In the genomic region with DNA sequence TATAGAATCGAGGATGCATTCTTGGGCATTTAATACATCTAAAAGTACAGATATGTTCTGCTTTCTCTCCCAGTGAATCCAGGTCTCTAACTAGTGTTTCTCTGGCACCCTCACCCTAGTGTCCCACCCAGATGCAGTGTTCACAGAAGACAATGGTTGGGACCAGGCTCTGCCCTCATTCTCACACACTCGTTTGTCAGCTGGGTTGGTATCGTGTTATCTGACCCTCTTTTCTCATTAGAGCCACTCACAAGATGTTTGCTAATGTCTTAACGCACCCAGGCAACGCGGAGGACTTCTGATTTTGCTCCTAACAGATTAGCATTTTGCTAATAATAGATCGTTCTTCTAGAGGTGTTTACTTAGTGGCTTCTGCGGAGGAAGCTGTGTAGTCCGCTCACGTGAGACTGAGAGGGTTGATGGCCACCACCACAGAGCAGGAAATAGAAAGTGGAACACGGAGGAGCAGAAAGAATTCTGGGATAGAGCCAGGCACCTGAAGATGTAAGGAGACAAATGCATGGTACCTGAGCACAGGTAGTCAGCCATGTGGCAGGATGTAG, we compare ENCODE assay signal across 10 mouse cellular contexts. TPM values are rescaled to one million over a fixed set of nuclear protein-coding genes. Genes with fewer than 3 reads are reported as not detected.
DNase-seq lines count a peak whose midpoint lies in the region; ATAC-seq and TF ChIP-seq lines count a peak whose summit lies in the region.
"Had no signal": no experiment of that assay in that cellular context is flagged by ENCODE, and none has a peak within 500 bp of the region (broad histone marks: within the 10 kb centered on the region; RNA-seq: fewer than 3 reads in every experiment).

No protein-coding gene starts in this region.

- intact Hi-C loops in gastrocnemius, adult 2 months (cut with DNase I) = no loop called here

- TF ChIP-seq CTCF in gastrocnemius, adult 2 months (IDR thresholded peaks at IDR 0.05) = no peak
- TF ChIP-seq CTCF in lung, postnatal 0 days (IDR thresholded peaks at IDR 0.05) = no peak

- no peaks in the 10 kb centered on the region for H3K27me3 ChIP-seq in lung, postnatal 0 days (replicated peaks; ENCODE audit: insufficient read depth, low read length)
- H3K27me3 ChIP-seq: stomach, embryonic 15.5 days had no signal

- H3K4me3 ChIP-seq in gastrocnemius, adult 2 months = peak overlapping the region; percentile 13; the same call in 1 of the 2 replicates
- no peak overlapping the region for H3K4me3 ChIP-seq in lung, postnatal 0 days (ENCODE audit: low read depth, low read length)
- H3K4me3 ChIP-seq: stomach, embryonic 15.5 days had no signal

- H3K4me1 ChIP-seq in lung, postnatal 0 days (ENCODE audit: insufficient read depth, low read depth, low read length) = peaks cover 25% of the 10 kb centered on the region; the same call in 1 of the 2 replicates

- H3K4me2 ChIP-seq in lung, postnatal 0 days (replicated peaks; ENCODE audit: low read depth, low read length) = peak overlapping the region; percentile 25
- H3K4me2 ChIP-seq: stomach, embryonic 15.5 days had no signal

- no peak for TF ChIP-seq EP300 in lung, postnatal 0 days (IDR thresholded peaks at IDR 0.05)

- H3K9me3 ChIP-seq in lung, postnatal 0 days (ENCODE audit: low read length) = no peaks in the 10 kb centered on the region
- H3K9me3 ChIP-seq: stomach, embryonic 15.5 days had no signal

- WGBS in lung, postnatal 0 days = 24% methylated on average over 11 of the region's 11 CpGs

- no peak overlapping the region for H3K9ac ChIP-seq in lung, postnatal 0 days (replicated peaks; ENCODE audit: low read depth)
- H3K9ac ChIP-seq: stomach, embryonic 15.5 days had no signal

- DNase-seq in gastrocnemius, adult 2 months = no peak
- no peak for DNase-seq in gastrocnemius, adult 8-10 months (ENCODE audit: low spot score in 2 of 2)
- peak; percentile 55 to 58 for DNase-seq in spleen, postnatal 36 days (ENCODE audit: low spot score in 2 of 2)
- no peak for DNase-seq in spleen, postnatal 14 days (ENCODE audit: low spot score in 2 of 2)
- peak; percentile 41 for DNase-seq in lung, postnatal 0 days (ENCODE audit: low spot score)
- peak; percentile 26 for DNase-seq in yolk sac, embryonic 10.5 days (ENCODE audit: low spot score)
- DNase-seq in adrenal gland, postnatal 4 days (ENCODE audit: low spot score in 2 of 2) = no peak
- no peak for DNase-seq in thymus, postnatal 25 days
- DNase-seq: left cerebral cortex, postnatal 4 days had no signal

- no peaks in the 10 kb centered on the region for H3K36me3 ChIP-seq in lung, postnatal 0 days (ENCODE audit: insufficient read depth, low read length)
- H3K36me3 ChIP-seq: stomach, embryonic 15.5 days had no signal

- ATAC-seq in lung, postnatal 0 days = peak; percentile 56

- H3K27ac ChIP-seq in gastrocnemius, adult 2 months = peak overlapping the region; percentile 61
- no peak overlapping the region for H3K27ac ChIP-seq in lung, postnatal 0 days (ENCODE audit: low read length)
- H3K27ac ChIP-seq: stomach, embryonic 15.5 days had no signal

RNA-seq across cellular contexts. Expression of a gene that starts 30.6 kb away (rescaled TPM):
- total RNA-seq in gastrocnemius, adult 2 months (2021) = 100 to 1,000 TPM; 152 to 154 TPM
- 100 to 1,000 TPM; 161 to 203 (median 178) TPM for total RNA-seq in gastrocnemius, adult 8-10 months (2022)
- 105 and 125 TPM in 2 replicates for polyA plus RNA-seq in lung, postnatal 0 days (2015; fragmentation: Nextera tagmentation; extraction: Ambion mirVana)
- total RNA-seq in adrenal gland, postnatal 4 days (2021) = 10 to 100 TPM; 62.0 to 63.1 TPM

Comparison
In these comparisons a context has a peak if more than half of its experiments do, and no peak if none do; other contexts are left out.
1. DNase-seq: peak in spleen, postnatal 36 days (2 of 2), lung, postnatal 0 days (single experiment) and yolk sac, embryonic 10.5 days (single experiment); none in gastrocnemius, adult 2 months (single experiment), gastrocnemius, adult 8-10 months (0 of 2), spleen, postnatal 14 days (0 of 2), adrenal gland, postnatal 4 days (0 of 2) and thymus, postnatal 25 days (single experiment).